14 mouse cellular contexts compared by ENCODE assay signal in the genomic region with DNA sequence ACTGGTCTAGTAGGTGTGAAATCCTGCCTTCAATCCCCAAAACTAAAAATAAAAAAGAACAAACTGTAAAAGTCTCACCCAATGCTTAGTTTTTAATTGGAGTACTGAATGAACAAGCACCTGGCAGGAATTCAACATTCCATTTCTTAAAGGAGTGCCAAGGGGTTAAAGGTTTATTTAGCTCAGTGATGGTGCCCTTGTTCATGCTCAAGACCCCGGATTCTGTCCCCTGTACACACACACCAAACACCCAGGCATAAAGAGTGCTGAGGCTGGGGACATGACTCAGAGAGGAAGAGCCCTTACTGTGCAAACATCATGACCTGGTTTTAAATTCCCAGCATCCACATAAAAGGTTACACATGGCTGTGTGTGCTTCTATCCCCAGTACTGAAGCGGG. TPM values are rescaled to one million over a fixed set of nuclear protein-coding genes. Genes with fewer than 3 reads are reported as not detected.
DNase-seq lines count a peak whose midpoint lies in the region; ATAC-seq and TF ChIP-seq lines count a peak whose summit lies in the region.
"Had no signal": no experiment of that assay in that cellular context is flagged by ENCODE, and none has a peak within 500 bp of the region (broad histone marks: within the 10 kb centered on the region; RNA-seq: fewer than 3 reads in every experiment).

No protein-coding gene starts in this region.

- TF ChIP-seq POLR2A in limb, embryonic 14.5 days (IDR thresholded peaks at IDR 0.05; ENCODE audit: borderline replicate concordance, extremely low read depth, insufficient read depth, insufficient read length): no peak

- no peaks in the 10 kb centered on the region for H3K27me3 ChIP-seq in kidney, embryonic 15.5 days
- no peaks in the 10 kb centered on the region for H3K27me3 ChIP-seq in lung, embryonic 15.5 days
- peaks cover 36% of the 10 kb centered on the region for H3K27me3 ChIP-seq in intestine, embryonic 15.5 days (replicated peaks)
- H3K27me3 ChIP-seq in limb, embryonic 14.5 days (ENCODE audit: control insufficient read depth, insufficient read depth, low read length): no peaks in the 10 kb centered on the region

- H3K9me3 ChIP-seq in kidney, embryonic 15.5 days (replicated peaks): no peaks in the 10 kb centered on the region
- no peaks in the 10 kb centered on the region for H3K9me3 ChIP-seq in lung, embryonic 15.5 days
- no peaks in the 10 kb centered on the region for H3K9me3 ChIP-seq in intestine, embryonic 15.5 days
- no peaks in the 10 kb centered on the region for H3K9me3 ChIP-seq in limb, embryonic 14.5 days (ENCODE audit: control insufficient read depth, low read length)
- H3K9me3 ChIP-seq: heart, embryonic 10.5 days had no signal

- H3K27ac ChIP-seq in kidney, embryonic 15.5 days: no peak overlapping the region
- H3K27ac ChIP-seq in lung, embryonic 15.5 days: peak overlapping the region; percentile 67
- no peak overlapping the region for H3K27ac ChIP-seq in intestine, embryonic 15.5 days
- H3K27ac ChIP-seq in limb, embryonic 14.5 days (replicated peaks; ENCODE audit: low read depth, low read length): no peak overlapping the region
- H3K27ac ChIP-seq: heart, embryonic 10.5 days had no signal

- no peak overlapping the region for H3K9ac ChIP-seq in kidney, embryonic 15.5 days
- H3K9ac ChIP-seq in lung, embryonic 15.5 days: no peak overlapping the region
- no peak overlapping the region for H3K9ac ChIP-seq in intestine, embryonic 15.5 days
- H3K9ac ChIP-seq in limb, embryonic 14.5 days (ENCODE audit: low read depth, low read length, severe bottlenecking): no peak overlapping the region
- H3K9ac ChIP-seq: liver, postnatal 0 days had no signal

- no peak overlapping the region for H3K4me2 ChIP-seq in kidney, embryonic 15.5 days
- no peak overlapping the region for H3K4me2 ChIP-seq in lung, embryonic 15.5 days
- H3K4me2 ChIP-seq in intestine, embryonic 15.5 days (replicated peaks): no peak overlapping the region
- H3K4me2 ChIP-seq in limb, embryonic 14.5 days (replicated peaks; ENCODE audit: low read depth, low read length, severe bottlenecking): no peak overlapping the region; the same call in 1 of the 2 replicates

- no peak for ATAC-seq in kidney, embryonic 15.5 days (replicated peaks; ENCODE audit: low FRiP score)
- peak; percentile 68; the same call in 1 of the 2 replicates for ATAC-seq in lung, embryonic 15.5 days (ENCODE audit: borderline replicate concordance, extremely low read depth, low FRiP score, low TSS enrichment)
- 0 out of 2 replicates have a peak, but pooled peaks have one; percentile 19 for ATAC-seq in intestine, embryonic 15.5 days
- ATAC-seq in limb, embryonic 14.5 days (ENCODE audit: low FRiP score, low read depth): no peak
- ATAC-seq: liver, postnatal 0 days had no signal

- H3K36me3 ChIP-seq in kidney, embryonic 15.5 days: no peaks in the 10 kb centered on the region
- no peaks in the 10 kb centered on the region for H3K36me3 ChIP-seq in lung, embryonic 15.5 days
- H3K36me3 ChIP-seq in intestine, embryonic 15.5 days: no peaks in the 10 kb centered on the region
- no peaks in the 10 kb centered on the region for H3K36me3 ChIP-seq in limb, embryonic 14.5 days (ENCODE audit: control insufficient read depth, insufficient read depth, low read length)
- H3K36me3 ChIP-seq: heart, embryonic 10.5 days had no signal

- no peaks in the 10 kb centered on the region for H3K4me1 ChIP-seq in kidney, embryonic 15.5 days
- peaks cover 35% of the 10 kb centered on the region for H3K4me1 ChIP-seq in lung, embryonic 15.5 days
- 0 out of 2 replicates have a peak, but pooled peaks cover 2% of the 10 kb centered on the region for H3K4me1 ChIP-seq in intestine, embryonic 15.5 days (replicated peaks)
- peaks cover 22% of the 10 kb centered on the region for H3K4me1 ChIP-seq in limb, embryonic 14.5 days (ENCODE audit: control insufficient read depth, insufficient read depth, low read length)

- WGBS in kidney, embryonic 15.5 days: 65% methylated on average over 2 of the region's 2 CpGs
- WGBS in lung, embryonic 15.5 days: 40% methylated on average over 2 of the region's 2 CpGs
- 59% methylated on average over 2 of the region's 2 CpGs for WGBS in intestine, embryonic 15.5 days
- WGBS in limb, embryonic 14.5 days: 53% methylated on average over 2 of the region's 2 CpGs

- peak; percentile 40 for DNase-seq in kidney, adult 11 months
- no peak for DNase-seq in lung, postnatal 36 days
- peak; percentile 56 for DNase-seq in limb, embryonic 14.5 days (ENCODE audit: low spot score)
- DNase-seq in embryo, embryonic 11 days: no peak
- DNase-seq: adrenal gland, postnatal 10 days; cerebellum, adult 9-11 months; gastrocnemius, postnatal 25 days; heart, postnatal 14 days; liver, postnatal 0 days had no signal

- no peak overlapping the region for H3K4me3 ChIP-seq in kidney, embryonic 15.5 days (replicated peaks)
- no peak overlapping the region for H3K4me3 ChIP-seq in lung, embryonic 15.5 days
- no peak overlapping the region for H3K4me3 ChIP-seq in intestine, embryonic 15.5 days (replicated peaks)
- no peak overlapping the region for H3K4me3 ChIP-seq in limb, embryonic 14.5 days (replicated peaks; ENCODE audit: low read length)
- H3K4me3 ChIP-seq: erythroblast, embryonic 14.5 days; heart, embryonic 10.5 days had no signal

RNA-seq across cellular contexts. Expression of a gene that starts 15.5 kb away (rescaled TPM):
- 9.0 and 9.9 TPM in 2 replicates for polyA plus RNA-seq in kidney, embryonic 15.5 days (2015; fragmentation: Nextera tagmentation; extraction: Ambion mirVana)
- polyA plus RNA-seq in lung, embryonic 15.5 days (2015; fragmentation: Nextera tagmentation; extraction: Ambion mirVana): 10.0 and 11.0 TPM in 2 replicates
- 6.0 and 6.9 TPM in 2 replicates for polyA plus RNA-seq in intestine, embryonic 15.5 days (2015; fragmentation: Nextera tagmentation; extraction: Ambion mirVana)
- polyA plus RNA-seq in limb, embryonic 14.5 days (2012; rRNA removed): 13.7 and 15.0 TPM in 2 replicates
- polyA plus RNA-seq in limb, embryonic 14.5 days (2014; fragmentation: Nextera tagmentation; extraction: Ambion mirVana): 17.2 and 17.7 TPM in 2 replicates

RNA-seq across cellular contexts. Expression of a gene that starts 53.7 kb away (rescaled TPM):
- polyA plus RNA-seq in kidney, embryonic 15.5 days (2015; fragmentation: Nextera tagmentation; extraction: Ambion mirVana): 15.7 and 16.0 TPM in 2 replicates
- 15.9 and 17.2 TPM in 2 replicates for polyA plus RNA-seq in lung, embryonic 15.5 days (2015; fragmentation: Nextera tagmentation; extraction: Ambion mirVana)
- 11.6 and 12.3 TPM in 2 replicates for polyA plus RNA-seq in intestine, embryonic 15.5 days (2015; fragmentation: Nextera tagmentation; extraction: Ambion mirVana)
- polyA plus RNA-seq in limb, embryonic 14.5 days (2012; rRNA removed): 10.4 and 12.3 TPM in 2 replicates
- 18.4 and 22.3 TPM in 2 replicates for polyA plus RNA-seq in limb, embryonic 14.5 days (2014; fragmentation: Nextera tagmentation; extraction: Ambion mirVana)

Comparison
In these comparisons a context has a peak if more than half of its experiments do, and no peak if none do; other contexts are left out.
1. DNase-seq: peak in kidney, adult 11 months (single experiment) and limb, embryonic 14.5 days (single experiment); none in lung, postnatal 36 days (single experiment) and embryo, embryonic 11 days (single experiment).
2. ATAC-seq: peak in lung, embryonic 15.5 days (single experiment) and intestine, embryonic 15.5 days (single experiment); none in kidney, embryonic 15.5 days (single experiment) and limb, embryonic 14.5 days (single experiment).